Mouse (Mus musculus) c-Kit-positive CD71-positive TER-119-positive erythroid progenitor cells, embryonic 14.5 days (primary cell): ENCODE data around the gene Tmem135.

ENCODE experiments used
- DNase-seq: peaks from one replicate; pipeline ENCODE4 v3.0.0-alpha.2; 2013; ENCODE audit warnings: low spot score

Tmem135 gene

DNA sequence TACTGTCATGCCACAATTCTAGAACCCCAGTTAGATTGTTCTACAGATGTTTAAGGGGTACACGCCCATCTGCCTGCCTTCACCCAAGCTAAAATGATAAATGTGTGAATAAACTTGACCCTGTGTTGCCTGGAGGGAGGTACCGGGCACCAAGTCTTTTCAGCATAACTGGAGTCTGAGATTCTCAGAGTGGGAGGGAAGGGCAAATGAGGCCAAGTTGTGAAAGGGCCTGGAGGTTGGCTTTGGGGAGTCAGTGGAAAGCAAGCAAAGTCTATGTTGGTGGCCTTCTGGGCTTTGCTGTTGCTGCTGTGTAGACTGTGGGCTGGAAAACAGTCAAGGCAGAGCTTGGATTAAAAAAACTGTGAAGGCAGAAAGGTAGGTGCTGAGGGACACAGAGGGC, 13.7 kb upstream of the Tmem135 start:
- DNase-seq: no peak

DNA sequence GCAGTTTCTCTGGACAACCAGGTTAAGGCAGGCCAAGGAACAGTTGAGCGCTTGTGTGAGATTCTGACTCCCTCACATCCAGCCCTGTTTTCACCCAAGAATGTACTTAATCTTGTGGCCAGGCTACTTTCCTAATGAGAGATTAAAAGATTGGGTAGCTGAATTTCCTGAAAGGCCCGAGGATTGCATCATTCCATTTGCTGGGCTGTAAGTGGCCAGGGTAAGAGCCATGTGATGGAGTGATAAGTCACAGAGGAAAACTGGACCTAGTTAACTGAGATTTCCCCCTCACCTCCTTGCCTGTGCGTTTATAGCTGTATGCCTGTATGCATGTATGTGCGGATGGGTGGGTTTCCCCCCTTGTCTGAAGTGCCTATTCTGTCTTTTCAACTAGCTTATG, 12.0 kb upstream of the Tmem135 start:
- no peak for DNase-seq

- DNase-seq: no peak
Observed at GRCm38 (mm10) chr7:89412094-89412493, 8.1 kb upstream of the Tmem135 start.

DNA sequence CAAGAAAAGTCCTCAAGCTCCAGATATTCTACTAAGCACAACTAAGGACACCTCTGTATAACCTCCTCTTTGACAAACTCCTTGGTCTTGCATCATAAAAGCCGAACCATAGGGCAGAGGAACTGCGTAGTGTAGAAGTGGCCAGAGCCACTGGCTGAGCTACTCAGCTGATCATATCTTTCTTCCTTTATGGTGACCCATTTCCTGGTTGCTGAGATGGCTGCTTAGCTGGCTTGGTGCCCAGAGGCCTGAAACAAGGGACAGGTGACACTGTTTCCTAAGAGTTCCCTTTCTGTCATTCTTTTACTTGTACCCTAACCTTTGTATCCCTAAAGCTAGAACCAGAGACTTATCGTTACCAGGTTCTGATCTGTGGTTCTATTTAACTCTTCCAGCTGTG, 7.3 kb upstream of the Tmem135 start:
- no peak for DNase-seq

DNA sequence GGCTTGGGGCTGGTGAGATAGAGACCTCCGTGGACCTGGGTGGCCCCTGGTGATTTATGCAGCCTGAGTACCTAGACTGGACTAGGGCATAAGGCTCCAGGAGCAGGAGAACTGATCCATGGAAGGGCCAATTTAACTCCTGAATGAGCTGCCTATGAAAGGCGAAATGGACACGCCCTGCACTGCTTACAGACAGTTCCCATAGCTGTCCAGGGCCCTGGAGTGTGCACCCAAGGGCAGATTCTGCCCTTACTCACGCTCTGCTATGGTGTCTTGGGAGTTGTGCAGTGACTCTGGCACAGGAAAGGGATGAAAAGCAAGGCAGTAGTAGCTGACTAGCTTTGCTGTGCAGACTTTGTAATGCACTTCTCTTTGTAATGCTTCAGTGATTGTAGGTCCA, 6.3 kb upstream of the Tmem135 start:
- no peak for DNase-seq

DNA sequence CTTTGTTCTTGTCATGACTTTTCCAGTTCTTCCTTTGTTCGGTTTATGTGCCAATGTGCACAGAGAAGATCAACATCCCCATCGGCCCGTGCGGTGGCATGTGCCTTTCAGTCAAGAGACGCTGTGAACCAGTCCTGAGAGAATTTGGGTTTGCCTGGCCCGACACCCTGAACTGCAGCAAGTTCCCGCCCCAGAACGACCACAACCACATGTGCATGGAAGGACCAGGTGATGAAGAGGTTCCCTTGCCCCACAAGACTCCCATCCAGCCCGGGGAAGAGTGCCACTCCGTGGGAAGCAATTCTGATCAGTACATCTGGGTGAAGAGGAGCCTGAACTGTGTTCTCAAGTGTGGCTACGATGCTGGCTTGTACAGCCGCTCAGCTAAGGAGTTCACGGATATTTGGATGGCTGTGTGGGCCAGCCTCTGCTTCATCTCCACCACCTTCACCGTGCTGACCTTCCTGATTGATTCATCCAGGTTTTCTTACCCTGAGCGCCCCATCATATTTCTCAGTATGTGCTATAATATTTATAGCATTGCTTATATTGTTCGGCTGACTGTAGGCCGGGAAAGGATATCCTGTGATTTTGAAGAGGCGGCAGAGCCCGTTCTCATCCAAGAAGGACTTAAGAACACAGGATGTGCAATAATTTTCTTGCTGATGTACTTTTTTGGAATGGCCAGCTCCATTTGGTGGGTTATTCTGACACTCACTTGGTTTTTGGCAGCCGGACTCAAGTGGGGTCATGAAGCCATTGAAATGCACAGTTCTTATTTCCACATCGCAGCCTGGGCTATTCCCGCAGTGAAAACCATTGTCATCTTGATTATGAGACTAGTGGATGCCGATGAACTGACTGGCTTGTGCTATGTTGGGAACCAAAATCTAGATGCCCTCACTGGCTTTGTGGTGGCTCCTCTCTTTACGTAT, 3.3 kb upstream of the Tmem135 start:
- DNase-seq: no peak

- DNase-seq: no peak
Observed at GRCm38 (mm10) chr7:89406011-89406410, 2.0 kb upstream of the Tmem135 start.

DNA sequence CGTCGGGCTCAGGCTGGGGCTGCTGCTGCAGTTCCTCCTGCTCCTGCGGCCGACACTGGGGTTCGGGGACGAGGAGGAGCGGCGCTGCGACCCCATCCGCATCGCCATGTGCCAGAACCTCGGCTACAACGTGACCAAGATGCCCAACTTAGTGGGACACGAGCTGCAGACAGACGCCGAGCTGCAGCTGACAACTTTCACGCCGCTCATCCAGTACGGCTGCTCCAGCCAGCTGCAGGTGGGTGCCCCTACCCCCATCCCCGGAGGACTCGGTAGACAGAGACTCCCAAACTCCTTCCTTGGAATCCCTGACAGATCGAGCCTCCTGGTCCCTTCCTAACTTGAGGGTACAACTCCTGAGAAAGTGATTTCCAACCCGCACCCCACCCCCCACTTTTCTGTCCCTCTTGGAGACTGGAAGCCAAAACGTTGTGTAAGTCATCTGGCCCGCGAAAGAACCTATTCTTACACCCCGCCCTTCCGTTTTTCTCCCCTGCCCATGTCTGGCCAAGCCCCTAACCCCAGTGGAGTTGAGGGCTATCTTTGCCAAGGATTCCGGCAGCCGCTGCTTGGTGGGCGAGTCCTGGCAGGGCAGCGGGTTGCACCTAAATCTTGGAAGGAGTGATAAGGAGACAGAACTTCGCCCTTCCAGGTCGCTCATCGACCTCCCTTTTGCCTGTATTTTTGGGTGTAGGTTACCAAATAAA, 865 bp upstream of the Tmem135 start:
- no peak for DNase-seq

DNA sequence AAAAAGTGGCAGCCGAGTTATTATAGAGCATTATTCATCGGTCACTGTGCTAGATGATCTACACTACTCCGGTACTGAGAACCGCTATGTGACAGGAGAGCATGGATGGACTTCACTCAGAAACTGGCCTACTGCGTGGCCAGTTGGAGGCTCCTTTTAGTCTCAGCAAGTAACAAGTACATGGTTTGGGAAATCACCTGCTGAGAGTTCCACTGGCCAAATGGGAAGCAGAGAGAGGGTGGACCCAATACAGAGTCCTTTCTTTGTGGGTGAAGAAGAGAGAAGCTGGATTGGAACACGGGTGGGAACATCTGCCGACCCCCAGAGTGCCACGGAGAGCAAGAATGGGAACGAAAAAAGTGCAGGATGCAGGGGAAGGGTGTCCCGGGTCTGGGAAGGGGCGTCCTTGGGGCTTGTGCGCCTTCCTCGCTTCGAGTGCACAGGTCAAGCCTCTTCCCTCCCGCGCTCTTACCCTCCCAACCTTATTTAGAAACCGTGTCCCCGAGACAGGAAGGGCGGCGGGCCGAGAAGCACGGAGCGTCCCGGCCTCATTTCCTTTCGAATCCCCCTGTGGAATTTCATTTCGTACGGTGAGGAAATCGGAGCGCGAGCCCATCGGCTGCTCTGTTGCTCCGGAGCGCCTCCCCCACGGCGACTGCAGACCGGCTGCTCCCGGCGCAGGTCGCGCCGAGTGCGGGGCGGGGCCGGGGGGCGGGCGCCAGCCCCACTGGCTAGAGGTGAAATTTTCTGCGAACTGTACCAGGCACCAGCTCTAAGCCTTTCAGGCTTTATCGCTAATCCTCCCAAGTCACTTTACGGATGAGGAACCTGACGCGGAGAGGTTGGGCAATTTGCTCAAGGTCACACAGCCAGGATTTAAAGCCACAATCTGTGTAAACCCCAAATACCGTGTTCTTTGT, 709 bp downstream of the Tmem135 start:
- DNase-seq: peak; percentile 15

DNA sequence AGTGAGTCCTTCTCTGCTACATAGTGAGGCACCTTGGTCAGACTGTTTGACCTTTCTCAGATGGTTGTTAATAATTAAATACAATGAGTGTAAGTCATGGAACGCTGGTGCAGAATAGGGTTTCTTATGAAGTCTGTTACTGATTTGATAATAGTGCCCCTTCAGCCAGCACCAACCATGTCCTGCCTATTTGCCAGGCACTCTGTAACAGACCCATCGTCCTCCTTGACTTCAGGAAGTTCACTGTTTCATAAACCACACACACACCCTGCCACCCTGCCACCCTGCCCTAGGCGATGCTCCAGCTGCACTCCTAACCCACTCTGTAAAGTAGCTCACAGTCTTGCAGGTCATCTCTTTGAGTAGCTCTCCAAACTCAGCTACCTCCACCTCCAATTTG, 2.1 kb downstream of the Tmem135 start:
- DNase-seq: no peak

DNA sequence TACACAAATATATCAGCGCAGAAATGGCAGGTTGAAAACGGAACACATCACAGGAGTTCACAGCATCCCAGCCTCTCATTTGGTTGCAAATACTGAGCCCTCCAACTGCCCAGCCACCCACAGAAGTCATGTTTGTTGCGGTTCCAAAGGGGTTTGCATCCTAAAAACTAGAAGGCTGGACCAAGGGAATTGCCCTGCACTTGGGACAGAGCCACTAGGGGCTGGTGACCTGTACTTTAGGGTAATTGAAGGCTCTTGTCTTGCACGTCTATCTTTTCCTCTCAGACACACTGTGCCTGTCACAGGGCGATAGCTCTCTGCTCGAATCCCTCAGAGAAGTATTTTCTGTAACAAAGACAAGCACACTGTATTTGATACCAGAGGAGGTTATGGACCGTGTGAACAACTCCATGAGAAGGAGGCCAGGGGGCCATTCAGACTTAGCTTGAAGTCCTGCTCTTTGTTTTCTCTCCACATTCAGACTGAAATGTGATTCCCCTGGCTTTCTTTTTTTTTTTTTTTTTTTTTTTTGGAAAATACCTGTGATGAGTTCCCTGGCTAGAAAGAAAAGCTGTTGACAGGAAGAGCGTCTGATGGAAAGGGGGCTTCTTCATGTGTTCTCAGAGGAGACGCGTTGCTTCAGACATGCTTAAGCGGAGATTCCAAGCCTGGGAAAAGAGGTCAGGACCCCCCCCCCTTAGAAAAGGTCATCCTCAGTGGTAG, 2.7 kb downstream of the Tmem135 start:
- DNase-seq: no peak

- no peak for DNase-seq
Observed at GRCm38 (mm10) chr7:89400721-89401120, 3.3 kb downstream of the Tmem135 start.

GRCm38 (mm10) chr7:89397837-89398534, 6.0 kb downstream of the Tmem135 start:
- no peak for DNase-seq

DNA sequence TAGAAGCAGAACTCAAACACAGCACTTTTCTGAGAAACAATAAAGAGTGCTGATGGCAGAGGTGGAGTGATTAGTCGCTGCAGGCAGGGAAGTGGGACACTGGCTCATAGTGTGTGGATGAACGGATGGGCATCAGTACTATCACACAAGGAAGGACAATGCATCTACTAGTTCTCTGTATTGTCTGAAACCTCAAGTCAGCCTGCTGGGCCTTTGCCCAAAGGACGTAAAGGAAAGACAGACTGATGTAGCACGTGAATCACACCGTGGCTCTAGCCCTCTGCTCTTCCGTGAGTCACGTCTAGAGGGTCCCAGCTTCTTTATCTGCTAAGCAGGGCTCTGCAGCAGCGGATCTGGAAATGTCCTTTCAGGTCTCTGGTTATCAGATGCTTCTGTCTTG, 7.6 kb downstream of the Tmem135 start:
- no peak for DNase-seq

GRCm38 (mm10) chr7:89395399-89395798, 8.6 kb downstream of the Tmem135 start:
- DNase-seq: no peak

GRCm38 (mm10) chr7:89392825-89393224, 11.2 kb downstream of the Tmem135 start:
- DNase-seq: no peak

GRCm38 (mm10) chr7:89392388-89392787, 11.6 kb downstream of the Tmem135 start:
- DNase-seq: no peak

- DNase-seq: no peak
Observed at GRCm38 (mm10) chr7:89391831-89392230, 12.2 kb downstream of the Tmem135 start.

GRCm38 (mm10) chr7:89391281-89391680, 12.7 kb downstream of the Tmem135 start:
- DNase-seq: no peak

- DNase-seq: no peak
Observed at GRCm38 (mm10) chr7:89390660-89391059, 13.4 kb downstream of the Tmem135 start.

DNA sequence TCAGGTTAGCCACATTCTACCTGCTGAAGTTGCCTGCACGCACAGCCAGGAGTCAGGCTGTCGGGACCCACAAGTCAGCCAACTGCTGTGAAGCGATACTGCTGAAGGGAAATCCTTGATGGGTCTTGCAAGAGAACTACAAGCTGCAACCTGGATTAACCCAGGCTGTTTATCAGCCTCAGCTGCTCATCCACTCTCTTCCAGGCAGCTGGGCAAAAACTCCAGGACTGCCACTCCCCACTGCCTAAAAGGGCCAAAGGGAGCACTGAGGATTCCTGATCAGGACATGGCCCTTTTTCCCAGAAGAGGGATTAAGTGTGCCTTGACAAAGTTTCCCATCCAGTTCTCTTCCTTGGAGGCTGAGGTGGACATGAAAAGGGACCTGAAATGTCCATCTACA, 15.0 kb downstream of the Tmem135 start:
- no peak for DNase-seq
